Mouse (Mus musculus) testis, adult 2 months (tissue): ENCODE results near the gene Ino80.

Source experiments
- CTCF ChIP-seq: fragments of 200-500 bp; IDR thresholded peaks from 2 replicates; pipeline ENCODE4 v1.5.1; 2012; ENCODE audit warnings: low read depth, mild to moderate bottlenecking, inconsistent platforms, low read length, moderate library complexity; ENCODE audit not compliant: control insufficient read depth, insufficient read depth, insufficient replicate concordance
- POLR2A ChIP-seq: fragments of 200-500 bp; IDR thresholded peaks from 2 replicates; pipeline ENCODE4 v1.6.1; 2012; ENCODE audit warnings: low read depth, mild to moderate bottlenecking, inconsistent platforms, low read length, moderate library complexity; ENCODE audit not compliant: control insufficient read depth

DNA sequence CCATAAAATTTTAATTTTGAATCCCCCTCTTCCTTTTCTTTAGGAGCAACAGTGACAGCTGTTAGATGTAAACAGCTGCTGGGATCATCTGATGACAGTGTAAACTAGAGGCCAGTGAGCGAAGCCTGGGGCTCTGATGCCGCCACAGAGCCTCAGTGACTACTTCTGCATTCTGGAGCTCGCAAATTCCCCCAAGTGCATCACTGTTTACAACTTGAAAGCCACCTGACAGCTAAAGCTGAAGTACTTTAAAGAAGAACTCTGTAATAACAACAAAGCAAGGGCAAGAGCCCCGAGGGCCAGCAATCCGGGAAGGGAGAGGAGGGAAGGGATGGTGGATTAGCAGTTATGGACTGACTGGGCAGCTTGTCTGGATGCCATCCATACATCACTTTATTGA, 39.3 kb upstream of the Ino80 start:
- TF ChIP-seq CTCF (no peak), POLR2A (no peak)
